Mouse (Mus musculus): ENCODE measurements around the gene Map3k11. TPM values are rescaled to one million over a fixed set of nuclear protein-coding genes. Genes with fewer than 3 reads are reported as not detected.

The Map3k11 gene
- polyA plus RNA-seq, 1 experiment from 2014 or later, result 19.2 TPM

GRCm38 (mm10) chr19:5713255-5713654 lies 24.7 kb downstream of the Map3k11 start:
- ATAC-seq (ENCODE audit: insufficient number of reproducible peaks, insufficient read depth, low FRiP score, low TSS enrichment, low read depth), result no peak
- Histone ChIP-seq H3K4me1 (peaks cover 21% of the 10 kb centered on the region), H3K9ac (peak overlapping the region; percentile 44; the same call in 1 of the 2 replicates), H3K4me3 (no peak overlapping the region), H3K27me3 (no peaks in the 10 kb centered on the region), H3K27ac (peak overlapping the region; percentile 61), H3K36me3 (peaks cover 65% of the 10 kb centered on the region), H3K9me3 (no peaks in the 10 kb centered on the region), H3K4me2 (peak overlapping the region; percentile 9; the same call in 1 of the 2 replicates)
- 68% methylated on average over 5 of the region's 5 CpGs for whole genome bisulfite sequencing

- peak overlapping the region; percentile 61 for H3K27ac ChIP-seq
- no peak overlapping the region for H3K4me3 ChIP-seq
- no peaks in the 10 kb centered on the region for H3K9me3 ChIP-seq
- no peaks in the 10 kb centered on the region for H3K27me3 ChIP-seq
- peaks cover 64% of the 10 kb centered on the region for H3K36me3 ChIP-seq
- peaks cover 21% of the 10 kb centered on the region for H3K4me1 ChIP-seq
- H3K4me2 ChIP-seq, result peak overlapping the region; percentile 9; the same call in 1 of the 2 replicates
- H3K9ac ChIP-seq, result peak overlapping the region; percentile 44; the same call in 1 of the 2 replicates
- ATAC-seq (ENCODE audit: insufficient number of reproducible peaks, insufficient read depth, low FRiP score, low TSS enrichment, low read depth), result no peak
- WGBS, result 14% methylated on average over 2 of the region's 2 CpGs
Measured at GRCm38 (mm10) chr19:5713730-5714129, 25.2 kb downstream of the Map3k11 start.

- Histone ChIP-seq H3K4me1 (peaks cover 21% of the 10 kb centered on the region), H3K9ac (peak overlapping the region; percentile 54), H3K27ac (no peak overlapping the region), H3K4me3 (no peak overlapping the region), H3K36me3 (peaks cover 65% of the 10 kb centered on the region), H3K4me2 (peak overlapping the region; percentile 23), H3K27me3 (no peaks in the 10 kb centered on the region), H3K9me3 (no peaks in the 10 kb centered on the region)
- ATAC-seq (ENCODE audit: insufficient number of reproducible peaks, insufficient read depth, low FRiP score, low TSS enrichment, low read depth), result no peak
- WGBS, result 26% methylated on average over 43 of the region's 43 CpGs
Measured at GRCm38 (mm10) chr19:5715793-5716688, 27.5 kb downstream of the Map3k11 start.

GRCm38 (mm10) chr19:5716955-5717354 lies 28.4 kb downstream of the Map3k11 start:
- peaks cover 67% of the 10 kb centered on the region for H3K36me3 ChIP-seq
- H3K9ac ChIP-seq, result peak overlapping the region; percentile 27; the same call in 1 of the 2 replicates
- no peak for ATAC-seq (ENCODE audit: insufficient number of reproducible peaks, insufficient read depth, low FRiP score, low TSS enrichment, low read depth)
- no peaks in the 10 kb centered on the region for H3K9me3 ChIP-seq
- H3K27ac ChIP-seq, result no peak overlapping the region
- H3K27me3 ChIP-seq, result no peaks in the 10 kb centered on the region
- WGBS, result 64% methylated on average over 10 of the region's 10 CpGs
- peaks cover 21% of the 10 kb centered on the region for H3K4me1 ChIP-seq
- no peak overlapping the region for H3K4me3 ChIP-seq
- H3K4me2 ChIP-seq, result no peak overlapping the region

- ATAC-seq (ENCODE audit: insufficient number of reproducible peaks, insufficient read depth, low FRiP score, low TSS enrichment, low read depth), result no peak
- Histone ChIP-seq H3K9me3 (no peaks in the 10 kb centered on the region), H3K4me1 (peaks cover 29% of the 10 kb centered on the region), H3K4me2 (no peak overlapping the region), H3K9ac (no peak overlapping the region), H3K4me3 (no peak overlapping the region), H3K27ac (no peak overlapping the region), H3K36me3 (peaks cover 76% of the 10 kb centered on the region), H3K27me3 (no peaks in the 10 kb centered on the region)
- 87% methylated on average over 6 of the region's 6 CpGs for WGBS
Measured at GRCm38 (mm10) chr19:5721233-5721632, 32.7 kb downstream of the Map3k11 start.

- Histone ChIP-seq H3K4me2 (no peak overlapping the region), H3K27me3 (no peaks in the 10 kb centered on the region), H3K9me3 (no peaks in the 10 kb centered on the region), H3K4me3 (no peak overlapping the region), H3K36me3 (peaks cover 65% of the 10 kb centered on the region), H3K27ac (no peak overlapping the region), H3K4me1 (peaks cover 39% of the 10 kb centered on the region), H3K9ac (peak overlapping the region; percentile 52; the same call in 1 of the 2 replicates)
- no peak for ATAC-seq (ENCODE audit: insufficient number of reproducible peaks, insufficient read depth, low FRiP score, low TSS enrichment, low read depth)
- WGBS, result 90% methylated on average over 7 of the region's 7 CpGs
Measured at GRCm38 (mm10) chr19:5722848-5723425, 34.4 kb downstream of the Map3k11 start.

- peaks cover 58% of the 10 kb centered on the region for H3K36me3 ChIP-seq
Measured at GRCm38 (mm10) chr19:5723934-5724548, 35.5 kb downstream of the Map3k11 start.

GRCm38 (mm10) chr19:5724549-5724941 lies 36.0 kb downstream of the Map3k11 start:
- Histone ChIP-seq H3K4me1 (peaks cover 47% of the 10 kb centered on the region), H3K36me3 (peaks cover 53% of the 10 kb centered on the region)
- no peak for ATAC-seq (ENCODE audit: insufficient number of reproducible peaks, insufficient read depth, low FRiP score, low TSS enrichment, low read depth)

More at GRCm38 (mm10) chr19:5723934-5724548, 35.5 kb downstream of the Map3k11 start:
- Histone ChIP-seq H3K9ac (peak overlapping the region; percentile 75; the same call in 1 of the 2 replicates), H3K9me3 (no peaks in the 10 kb centered on the region), H3K4me2 (peak overlapping the region; percentile 99), H3K4me1 (peaks cover 47% of the 10 kb centered on the region), H3K27me3 (no peaks in the 10 kb centered on the region), H3K27ac (no peak overlapping the region), H3K4me3 (no peak overlapping the region; the same call in none of the 2 replicates)
- ATAC-seq (ENCODE audit: insufficient number of reproducible peaks, insufficient read depth, low FRiP score, low TSS enrichment, low read depth), result no peak
- WGBS, result 76% methylated on average over 4 of the region's 4 CpGs

GRCm38 (mm10) chr19:5725029-5725707 lies 36.6 kb downstream of the Map3k11 start:
- Histone ChIP-seq H3K36me3 (peaks cover 48% of the 10 kb centered on the region), H3K27me3 (no peaks in the 10 kb centered on the region), H3K4me3 (peak overlapping the region; percentile 95), H3K4me1 (peaks cover 54% of the 10 kb centered on the region), H3K27ac (peak overlapping the region; percentile 48; the same call in 1 of the 2 replicates), H3K9me3 (no peaks in the 10 kb centered on the region), H3K4me2 (peak overlapping the region; percentile 99), H3K9ac (peak overlapping the region; percentile 75)
- 71% methylated on average over 12 of the region's 12 CpGs for WGBS
- ATAC-seq (ENCODE audit: insufficient number of reproducible peaks, insufficient read depth, low FRiP score, low TSS enrichment, low read depth), result no peak

More at GRCm38 (mm10) chr19:5724549-5724941, 36.0 kb downstream of the Map3k11 start:
- Histone ChIP-seq H3K27ac (peak overlapping the region; percentile 28; the same call in 1 of the 2 replicates), H3K4me2 (peak overlapping the region; percentile 99), H3K27me3 (no peaks in the 10 kb centered on the region), H3K9me3 (no peaks in the 10 kb centered on the region), H3K9ac (peak overlapping the region; percentile 75), H3K4me3 (peak overlapping the region; percentile 95)
- WGBS, result 75% methylated on average over 7 of the region's 7 CpGs

- ATAC-seq (ENCODE audit: insufficient number of reproducible peaks, insufficient read depth, low FRiP score, low TSS enrichment, low read depth), result no peak
- Histone ChIP-seq H3K4me2 (peak within 1 kb of the TSS; percentile 99), H3K4me1 (peaks cover 61% of the 10 kb centered on the region), H3K9ac (peak within 1 kb of the TSS; percentile 99), H3K36me3 (peaks cover 45% of the 10 kb centered on the region), H3K27ac (peak within 1 kb of the TSS; percentile 72), H3K27me3 (no peaks in the 10 kb centered on the region), H3K9me3 (no peaks in the 10 kb centered on the region), H3K4me3 (peak within 1 kb of the TSS; percentile 95)
- 10% methylated on average over 49 of the region's 49 CpGs for WGBS
Measured at GRCm38 (mm10) chr19:5725767-5726515, 37.4 kb downstream of the Map3k11 start, which contains the start of gene Ehbp1l1. Gene Ehbp1l1, minus strand, starts transcription at chr19:5726317.
